Mouse (Mus musculus): ENCODE results near the gene Zbtb25.

Gene Zbtb25

GRCm38 (mm10) chr12:76391595-76392271 lies 22.3 kb upstream of the Zbtb25 start:
- CTCF ChIA-PET: interaction anchor here in 3 of 4 experiments (0.7 to 2.5 kb wide), 8 partner anchors 10 to 184 kb away, joined by 3 to 14 read pairs (median 5); partner anchors contain the start of gene Hspa2 (in 1 of the 3)

GRCm38 (mm10) chr12:76388794-76389193 lies 19.4 kb upstream of the Zbtb25 start:
- CTCF ChIA-PET: no interaction called here
- POLR2A ChIA-PET: interaction anchor here in 2 of 4 experiments (0.6 to 2.5 kb wide), 7 partner anchors 14 to 116 kb away, joined by 3 to 7 read pairs (median 3); partner anchors contain the start of gene Hspa2 (in 1 of the 2)

More at GRCm38 (mm10) chr12:76391595-76392271, 22.3 kb upstream of the Zbtb25 start:
- POLR2A ChIA-PET: interaction anchor here (0.6 to 4.4 kb wide), 11 partner anchors 10 to 175 kb away, joined by 3 to 25 read pairs (median 4); partner anchors contain the start of gene Hspa2 (in 1 of the 4)

GRCm38 (mm10) chr12:76385342-76385741 lies 15.9 kb upstream of the Zbtb25 start:
- CTCF ChIA-PET: interaction anchor here in 2 of 4 experiments (0.9 to 1.6 kb wide), 2 partner anchors 16 to 17 kb away, joined by 3 to 4 read pairs; no protein-coding TSS in a partner anchor
- POLR2A ChIA-PET: interaction anchor here in 3 of 4 experiments (0.6 to 3.1 kb wide), 13 partner anchors 9 to 111 kb away, joined by 3 to 16 read pairs (median 4); partner anchors contain the start of genes Hspa2 (in 2 of the 3), Zbtb1 (in 1 of the 3) and Zbtb25 (in 1 of the 3)

- POLR2A ChIA-PET: interaction anchor here in 2 of 4 experiments (0.9 to 4.5 kb wide), 14 partner anchors 9 to 150 kb away, joined by 3 to 38 read pairs (median 4); partner anchors contain the start of genes Zbtb1 (in 2 of the 2), Hspa2 (in 1 of the 2) and Zbtb25 (in 1 of the 2)
- CTCF ChIA-PET: interaction anchor here in 3 of 4 experiments (0.6 to 1.4 kb wide), 3 partner anchors 12 to 116 kb away, joined by 3 to 5 read pairs (median 3); no protein-coding TSS in a partner anchor
Measured at GRCm38 (mm10) chr12:76380151-76380550, 10.7 kb upstream of the Zbtb25 start.

GRCm38 (mm10) chr12:76378556-76378955 lies 9.2 kb upstream of the Zbtb25 start:
- CTCF ChIA-PET: no interaction called here
- POLR2A ChIA-PET: interaction anchor here in 3 of 4 experiments (0.6 to 4.5 kb wide), 12 partner anchors 7 to 511 kb away, joined by 3 to 38 read pairs (median 3); partner anchors contain the start of genes Akap5 (in 1 of the 3), Hspa2 (in 1 of the 3), Zbtb1 (in 1 of the 3) and Zbtb25 (in 1 of the 3)

- CTCF ChIA-PET: no interaction called here
- POLR2A ChIA-PET: interaction anchor here in 2 of 4 experiments (1.0 to 3.5 kb wide), 3 partner anchors 14 to 174 kb away, joined by 3 to 26 read pairs (median 5); partner anchors contain the start of gene Hspa2 (in 1 of the 2)
Measured at GRCm38 (mm10) chr12:76377726-76378125, 8.3 kb upstream of the Zbtb25 start.

- ChIA-PET POLR2A (interaction anchor here in 2 of 4 experiments (0.6 to 2.0 kb wide), 4 partner anchors 9 to 159 kb away, joined by 3 to 7 read pairs (median 4); partner anchors contain the start of gene Hspa2 (in 1 of the 2)), CTCF (no interaction called here)
Measured at GRCm38 (mm10) chr12:76377059-76377458, 7.7 kb upstream of the Zbtb25 start.

GRCm38 (mm10) chr12:76376649-76377048 lies 7.2 kb upstream of the Zbtb25 start:
- ChIA-PET POLR2A (interaction anchor here in 2 of 4 experiments (0.6 to 2.0 kb wide), 4 partner anchors 9 to 159 kb away, joined by 3 to 7 read pairs (median 4); partner anchors contain the start of gene Hspa2 (in 1 of the 2)), CTCF (no interaction called here)

GRCm38 (mm10) chr12:76375506-76375905 lies 6.1 kb upstream of the Zbtb25 start:
- ChIA-PET POLR2A (interaction anchor here in 2 of 4 experiments (0.9 to 2.8 kb wide), 3 partner anchors 10 to 587 kb away, joined by 3 to 14 read pairs (median 7); partner anchors contain the start of gene Max (in 1 of the 2)), CTCF (interaction anchor here in 2 of 4 experiments (0.6 to 1.1 kb wide), 3 partner anchors 121 to 1084 kb away, joined by 3 read pairs; no protein-coding TSS in a partner anchor)

GRCm38 (mm10) chr12:76374911-76375310 lies 5.5 kb upstream of the Zbtb25 start:
- POLR2A ChIA-PET: interaction anchor here in 2 of 4 experiments (0.7 to 2.8 kb wide), 5 partner anchors 12 to 587 kb away, joined by 3 to 14 read pairs (median 3); partner anchors contain the start of gene Max (in 1 of the 2)
- CTCF ChIA-PET: interaction anchor here in 1 of 4 experiments (0.5 to 1.1 kb wide), 2 partner anchors 61 to 320 kb away, joined by 3 read pairs; no protein-coding TSS in a partner anchor

GRCm38 (mm10) chr12:76373991-76374390 lies 4.6 kb upstream of the Zbtb25 start:
- CTCF ChIA-PET: interaction anchor here in 2 of 4 experiments (0.6 to 1.6 kb wide), 2 partner anchors 29 to 108 kb away, joined by 3 to 4 read pairs; no protein-coding TSS in a partner anchor

GRCm38 (mm10) chr12:76372881-76373818 lies 3.7 kb upstream of the Zbtb25 start:
- CTCF ChIA-PET: interaction anchor here (0.6 to 1.7 kb wide), 21 partner anchors 10 to 576 kb away, joined by 3 to 9 read pairs (median 4); partner anchors contain the start of gene Hspa2 (in 2 of the 4)
- POLR2A ChIA-PET: interaction anchor here in 2 of 4 experiments (0.6 to 4.7 kb wide), 19 partner anchors 7 to 713 kb away, joined by 3 to 38 read pairs (median 3); partner anchors contain the start of gene Hspa2 (in 1 of the 2)

More at GRCm38 (mm10) chr12:76373991-76374390, 4.6 kb upstream of the Zbtb25 start:
- POLR2A ChIA-PET: interaction anchor here in 2 of 4 experiments (0.5 to 2.8 kb wide), 7 partner anchors 11 to 312 kb away, joined by 3 to 14 read pairs (median 3); no protein-coding TSS in a partner anchor

- POLR2A ChIA-PET: interaction anchor here in 2 of 4 experiments (1.1 to 4.7 kb wide), 10 partner anchors 8 to 177 kb away, joined by 3 to 38 read pairs (median 4); partner anchors contain the start of gene Hspa2 (in 1 of the 2)
Measured at GRCm38 (mm10) chr12:76372046-76372445, 2.6 kb upstream of the Zbtb25 start.

GRCm38 (mm10) chr12:76370831-76371571 lies 1.6 kb upstream of the Zbtb25 start:
- POLR2A ChIA-PET: interaction anchor here in 3 of 4 experiments (0.5 to 4.7 kb wide), 45 partner anchors 9 to 965 kb away, joined by 3 to 38 read pairs (median 3); partner anchors contain the start of genes Hspa2 (in 1 of the 3), Mthfd1 (in 1 of the 3) and Ppp1r36 (in 1 of the 3)
- CTCF ChIA-PET: interaction anchor here in 3 of 4 experiments (0.6 to 0.7 kb wide), 6 partner anchors 29 to 513 kb away, joined by 3 to 8 read pairs (median 6); no protein-coding TSS in a partner anchor

More at GRCm38 (mm10) chr12:76372046-76372445, 2.6 kb upstream of the Zbtb25 start:
- CTCF ChIA-PET: interaction anchor here in 3 of 4 experiments (0.5 to 1.7 kb wide), 4 partner anchors 9 to 437 kb away, joined by 3 to 9 read pairs (median 6); no protein-coding TSS in a partner anchor

- POLR2A ChIA-PET: interaction anchor here in 3 of 4 experiments (0.7 to 4.7 kb wide), 18 partner anchors 8 to 508 kb away, joined by 3 to 38 read pairs (median 3); partner anchors contain the start of genes Hspa2 (in 1 of the 3) and Ppp1r36 (in 1 of the 3)
- CTCF ChIA-PET: interaction anchor here in 2 of 4 experiments (0.6 kb wide), 2 partner anchors 20 to 184 kb away, joined by 4 read pairs; no protein-coding TSS in a partner anchor
Measured at GRCm38 (mm10) chr12:76369978-76370830, 802 bp upstream of the Zbtb25 start, which contains the start of gene Zbtb1. Gene Zbtb1, plus strand, starts transcription at chr12:76370266.

Measured in embryonic stem cell, embryonic (primary cell).